Mouse (Mus musculus): ENCODE results near the gene Dpy19l1. TPM values are rescaled to one million over a fixed set of nuclear protein-coding genes. Genes with fewer than 3 reads are reported as not detected.

Dpy19l1 gene
- total and polyA plus RNA-seq, 2 experiments from 2014 or later: 16.8 to 47.3 TPM

DNA sequence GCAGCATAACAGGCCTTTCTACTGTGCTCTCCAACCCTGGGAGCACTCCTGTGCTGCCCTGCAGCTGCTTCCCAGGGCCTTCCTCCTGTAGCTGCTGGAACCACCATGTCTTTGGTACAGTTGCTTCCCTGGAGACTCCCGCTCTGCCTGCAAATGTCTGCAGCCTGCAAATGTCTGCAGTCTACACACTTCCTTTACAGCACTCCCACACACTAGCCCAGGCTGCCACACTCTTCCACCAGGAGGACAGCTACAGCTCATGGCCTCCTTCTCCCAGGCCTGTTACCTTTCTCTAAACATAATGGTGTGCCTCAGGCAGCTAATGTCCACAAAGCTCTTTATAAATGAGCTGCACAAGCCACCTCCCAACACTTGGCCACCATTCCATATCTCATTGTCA lies 36.3 kb downstream of the Dpy19l1 start:
- Histone ChIP-seq H3K4me3 (ENCODE audit: low read depth, low read length) (no peak overlapping the region), H3K27me3 (ENCODE audit: insufficient read depth, low read length) (no peaks in the 10 kb centered on the region), H3K4me2 (ENCODE audit: low read depth, low read length, poor library complexity, severe bottlenecking) (no peak overlapping the region), H3K9ac (replicated peaks; ENCODE audit: low read length, poor library complexity, severe bottlenecking) (no peak overlapping the region), H3K27ac (ENCODE audit: low read depth, low read length) (no peak overlapping the region), H3K4me1 (ENCODE audit: insufficient read depth, low read length) (no peaks in the 10 kb centered on the region), H3K9me3 (ENCODE audit: low read length) (no peaks in the 10 kb centered on the region), H3K36me3 (ENCODE audit: insufficient read depth, low read length) (no peaks in the 10 kb centered on the region)
- ATAC-seq (ENCODE audit: low FRiP score): no peak
- no peak for DNase-seq (ENCODE audit: low spot score)
- 100% methylated on average over 1 of the region's 1 CpGs for WGBS
- TF ChIP-seq CTCF (IDR thresholded peaks at IDR 0.05): no peak

DNA sequence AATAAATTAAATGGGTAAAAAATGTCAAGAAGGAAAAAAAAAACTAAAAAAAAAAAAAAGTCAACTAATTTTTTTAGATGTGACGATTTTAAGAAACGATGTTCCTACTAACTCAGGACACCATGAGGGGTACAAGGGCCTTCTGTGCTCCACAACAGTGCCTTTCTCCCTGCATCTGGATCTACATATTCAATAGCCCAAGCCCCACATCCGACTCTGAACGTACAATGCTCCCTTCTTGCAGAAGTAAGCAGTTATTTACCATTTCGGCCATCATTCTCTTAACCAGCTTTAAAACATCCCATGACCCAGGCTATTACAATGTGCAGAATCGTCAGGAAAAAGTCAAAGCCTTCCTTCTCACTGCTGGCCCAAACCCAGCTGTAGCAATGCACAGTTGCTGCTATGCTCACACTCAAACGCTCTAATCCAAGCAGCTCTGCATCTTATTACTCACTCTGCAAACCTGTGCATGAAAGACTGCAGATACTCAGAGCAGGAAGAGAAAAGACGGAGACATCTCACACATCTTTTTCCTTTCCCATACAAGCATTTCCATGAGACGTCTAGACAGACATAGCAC lies 41.5 kb downstream of the Dpy19l1 start:
- Histone ChIP-seq H3K9me3 (ENCODE audit: low read length) (no peaks in the 10 kb centered on the region), H3K27me3 (ENCODE audit: insufficient read depth, low read length) (no peaks in the 10 kb centered on the region), H3K9ac (replicated peaks; ENCODE audit: low read length, poor library complexity, severe bottlenecking) (no peak overlapping the region), H3K27ac (ENCODE audit: low read depth, low read length) (0 out of 2 replicates have a peak overlapping the region, but pooled peaks have one; percentile 20), H3K36me3 (ENCODE audit: insufficient read depth, low read length) (no peaks in the 10 kb centered on the region), H3K4me2 (ENCODE audit: low read depth, low read length, poor library complexity, severe bottlenecking) (no peak overlapping the region), H3K4me3 (ENCODE audit: low read depth, low read length) (no peak overlapping the region), H3K4me1 (ENCODE audit: insufficient read depth, low read length) (no peaks in the 10 kb centered on the region)
- WGBS: 76% methylated on average over 9 of the region's 9 CpGs
- ATAC-seq (ENCODE audit: low FRiP score): no peak
- TF ChIP-seq CTCF (IDR thresholded peaks at IDR 0.05): no peak
- peak; percentile 19 for DNase-seq (ENCODE audit: low spot score)

DNA sequence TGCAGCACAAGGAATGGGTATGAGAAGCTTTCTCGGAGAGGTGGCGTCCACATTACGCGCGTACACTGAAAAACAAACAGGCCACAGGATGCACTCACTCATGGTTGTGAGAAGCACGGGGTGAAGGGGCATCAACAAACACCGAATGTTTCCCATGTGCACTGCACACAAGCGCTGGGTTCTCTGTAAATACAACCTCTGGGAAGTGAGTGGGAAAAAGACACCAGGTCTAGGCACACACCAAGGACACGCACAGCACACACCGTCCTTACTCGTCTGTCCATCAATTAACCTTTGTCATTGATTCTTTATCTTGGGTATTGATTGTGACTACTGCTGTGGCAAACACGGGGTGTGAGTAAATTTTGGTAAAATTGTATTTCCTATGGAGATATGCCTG lies 49.1 kb downstream of the Dpy19l1 start:
- H3K9me3 ChIP-seq (ENCODE audit: low read length): no peaks in the 10 kb centered on the region
- ATAC-seq (ENCODE audit: low FRiP score) (no peak), DNase-seq (ENCODE audit: low spot score) (no peak)
- no peak overlapping the region for H3K9ac ChIP-seq (replicated peaks; ENCODE audit: low read length, poor library complexity, severe bottlenecking)
- H3K27me3 ChIP-seq (ENCODE audit: insufficient read depth, low read length): no peaks in the 10 kb centered on the region
- H3K4me3 ChIP-seq (ENCODE audit: low read depth, low read length): no peak overlapping the region
- no peak overlapping the region for H3K4me2 ChIP-seq (ENCODE audit: low read depth, low read length, poor library complexity, severe bottlenecking)
- no peak for TF ChIP-seq CTCF (IDR thresholded peaks at IDR 0.05)
- WGBS: 96% methylated on average over 12 of the region's 12 CpGs
- H3K4me1 ChIP-seq (ENCODE audit: insufficient read depth, low read length): no peaks in the 10 kb centered on the region
- H3K27ac ChIP-seq (ENCODE audit: low read depth, low read length): no peak overlapping the region
- H3K36me3 ChIP-seq (ENCODE audit: insufficient read depth, low read length): no peaks in the 10 kb centered on the region

DNA sequence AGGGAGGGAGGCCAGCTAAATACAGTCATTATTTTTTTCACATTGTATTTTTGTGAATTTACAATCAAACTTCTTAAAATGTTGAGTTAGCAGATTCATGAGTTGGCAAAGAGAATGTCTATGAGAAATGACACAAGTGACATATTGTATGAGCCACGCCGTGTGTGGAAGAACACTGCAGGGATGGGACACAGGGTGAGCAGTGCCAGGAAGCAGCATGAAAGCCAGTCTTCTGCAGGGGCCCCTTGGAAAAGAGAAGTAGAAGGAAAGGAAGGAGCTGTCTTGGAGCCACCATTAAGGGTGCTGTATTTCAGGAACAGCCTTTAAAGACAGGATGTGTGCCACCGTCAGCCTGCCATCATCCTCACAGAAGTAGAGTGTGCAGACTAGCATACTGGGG lies 52.0 kb downstream of the Dpy19l1 start:
- Histone ChIP-seq H3K9me3 (ENCODE audit: low read length) (no peaks in the 10 kb centered on the region), H3K4me2 (ENCODE audit: low read depth, low read length, poor library complexity, severe bottlenecking) (no peak overlapping the region), H3K4me3 (ENCODE audit: low read depth, low read length) (no peak overlapping the region), H3K9ac (replicated peaks; ENCODE audit: low read length, poor library complexity, severe bottlenecking) (no peak overlapping the region), H3K27me3 (ENCODE audit: insufficient read depth, low read length) (no peaks in the 10 kb centered on the region), H3K36me3 (ENCODE audit: insufficient read depth, low read length) (no peaks in the 10 kb centered on the region), H3K27ac (ENCODE audit: low read depth, low read length) (no peak overlapping the region), H3K4me1 (ENCODE audit: insufficient read depth, low read length) (no peaks in the 10 kb centered on the region)
- 90% methylated on average over 3 of the region's 3 CpGs for WGBS
- TF ChIP-seq CTCF (IDR thresholded peaks at IDR 0.05): no peak
- ATAC-seq (ENCODE audit: low FRiP score) (no peak), DNase-seq (ENCODE audit: low spot score) (no peak)

DNA sequence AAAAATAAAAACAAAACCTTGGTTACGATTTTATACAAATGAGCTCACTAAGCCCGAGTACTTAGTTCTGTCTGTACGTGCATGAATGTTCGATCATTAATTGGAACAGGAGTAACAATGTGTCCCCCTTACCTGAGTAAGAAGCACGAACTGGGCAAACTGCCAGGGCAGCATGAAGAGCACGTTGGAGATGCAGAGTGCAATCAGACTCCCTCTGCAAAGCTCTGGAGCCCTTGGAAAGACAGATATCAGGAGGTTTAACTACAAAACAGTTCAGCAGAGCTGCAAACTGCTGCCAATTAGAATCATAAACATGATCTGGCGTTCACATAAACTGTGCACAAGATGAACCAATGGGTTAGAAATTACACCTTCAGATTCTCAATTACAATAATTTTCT lies 52.4 kb downstream of the Dpy19l1 start:
- DNase-seq (ENCODE audit: low spot score): peak; percentile 15
- 80% methylated on average over 7 of the region's 7 CpGs for WGBS
- no peak for TF ChIP-seq CTCF (IDR thresholded peaks at IDR 0.05)

DNA sequence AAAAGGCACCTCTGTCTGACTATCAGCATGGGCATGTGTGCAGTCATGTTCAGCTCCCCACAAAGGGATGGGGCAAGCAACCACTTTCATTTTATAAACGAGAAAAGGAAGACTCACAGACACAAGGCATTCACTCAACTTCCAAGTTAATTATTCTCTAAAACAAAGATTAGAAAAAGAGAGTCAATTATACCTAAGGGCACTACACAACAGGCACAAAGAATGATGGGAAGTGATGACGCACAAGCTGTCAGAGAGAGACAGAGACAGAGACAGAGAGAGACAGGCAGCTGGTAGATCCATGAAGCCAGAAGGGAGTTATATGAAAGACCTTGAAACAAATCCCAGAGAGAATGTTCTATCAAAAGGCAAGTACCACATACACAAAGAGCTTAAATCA lies 68.0 kb downstream of the Dpy19l1 start:
- Histone ChIP-seq H3K4me3 (ENCODE audit: low read depth, low read length) (no peak overlapping the region), H3K4me1 (ENCODE audit: insufficient read depth, low read length) (no peaks in the 10 kb centered on the region), H3K27me3 (ENCODE audit: insufficient read depth, low read length) (no peaks in the 10 kb centered on the region), H3K27ac (ENCODE audit: low read depth, low read length) (no peak overlapping the region), H3K9ac (replicated peaks; ENCODE audit: low read length, poor library complexity, severe bottlenecking) (no peak overlapping the region), H3K9me3 (ENCODE audit: low read length) (no peaks in the 10 kb centered on the region), H3K36me3 (ENCODE audit: insufficient read depth, low read length) (no peaks in the 10 kb centered on the region), H3K4me2 (ENCODE audit: low read depth, low read length, poor library complexity, severe bottlenecking) (no peak overlapping the region)
- 83% methylated on average over 2 of the region's 2 CpGs for WGBS
- TF ChIP-seq CTCF (IDR thresholded peaks at IDR 0.05): no peak
- ATAC-seq (ENCODE audit: low FRiP score) (no peak), DNase-seq (ENCODE audit: low spot score) (no peak)

More for the DNA sequence above, 52.4 kb downstream of the Dpy19l1 start:
- no peaks in the 10 kb centered on the region for H3K9me3 ChIP-seq (ENCODE audit: low read length)
- H3K36me3 ChIP-seq (ENCODE audit: insufficient read depth, low read length): no peaks in the 10 kb centered on the region
- H3K4me3 ChIP-seq (ENCODE audit: low read depth, low read length): no peak overlapping the region
- no peak overlapping the region for H3K27ac ChIP-seq (ENCODE audit: low read depth, low read length)
- no peaks in the 10 kb centered on the region for H3K27me3 ChIP-seq (ENCODE audit: insufficient read depth, low read length)
- ATAC-seq (ENCODE audit: low FRiP score): no peak
- no peak overlapping the region for H3K4me2 ChIP-seq (ENCODE audit: low read depth, low read length, poor library complexity, severe bottlenecking)
- no peak overlapping the region for H3K9ac ChIP-seq (replicated peaks; ENCODE audit: low read length, poor library complexity, severe bottlenecking)
- H3K4me1 ChIP-seq (ENCODE audit: insufficient read depth, low read length): no peaks in the 10 kb centered on the region

Measured in midbrain, postnatal 0 days (tissue).